Mouse (Mus musculus): Measurements from ENCODE around the gene Rarg.

Gene Rarg

GRCm38 (mm10) chr15:102257202-102258075 lies at the start of gene Rarg:
Gene Rarg (minus strand): TSS chr15:102257517.
- ATAC-seq (ENCODE audit: low TSS enrichment) = peak; percentile 32

GRCm38 (mm10) chr15:102302542-102302941 lies 45.2 kb upstream of the Rarg start:
- no peak for ATAC-seq (ENCODE audit: low TSS enrichment)

GRCm38 (mm10) chr15:102296368-102297006 lies 39.2 kb upstream of the Rarg start:
- no peak for ATAC-seq (ENCODE audit: low TSS enrichment)

GRCm38 (mm10) chr15:102295633-102296367 lies 38.5 kb upstream of the Rarg start, which contains the start of gene Espl1:
Gene Espl1 (plus strand): TSS chr15:102296266.
- peak; percentile 100 for ATAC-seq (ENCODE audit: low TSS enrichment)

DNA sequence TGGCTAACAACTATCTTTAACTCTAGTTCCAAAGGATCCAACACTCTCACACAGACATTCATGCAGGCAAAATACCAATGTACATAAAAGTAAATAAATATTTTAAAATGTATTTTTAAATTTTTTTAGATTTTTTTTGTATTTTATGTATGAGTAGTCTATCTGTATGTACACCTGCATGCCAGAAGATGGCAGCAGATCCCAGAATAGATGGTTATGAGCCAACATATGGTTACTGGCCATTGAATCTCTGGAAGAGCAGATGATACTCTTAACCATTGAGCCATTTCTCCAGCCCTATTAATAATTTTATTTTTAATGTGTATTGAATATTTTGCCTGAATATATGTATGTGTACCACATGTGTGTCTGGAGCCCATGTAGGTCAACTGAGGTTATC lies 30.1 kb upstream of the Rarg start:
- ATAC-seq (ENCODE audit: low TSS enrichment) = no peak

DNA sequence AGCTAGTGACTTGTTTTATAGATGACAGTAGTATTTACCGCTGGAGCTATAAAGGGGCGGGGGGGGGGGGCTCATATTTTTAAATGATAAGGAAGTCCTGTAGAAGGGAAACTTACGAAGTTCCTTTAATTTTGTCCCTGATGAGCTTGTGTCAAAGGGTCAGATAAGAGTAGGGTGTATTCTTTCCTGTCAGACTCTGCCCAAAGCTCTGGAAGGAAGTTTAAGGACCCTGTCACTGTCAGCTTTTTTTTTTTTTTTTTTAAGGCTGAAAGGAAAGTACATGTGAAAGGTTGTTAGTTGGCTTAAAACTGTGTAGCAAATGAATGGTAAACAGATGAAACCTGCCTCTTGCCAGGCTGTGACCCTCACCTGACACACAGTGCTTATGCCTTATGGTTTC lies 26.3 kb upstream of the Rarg start:
- no peak for ATAC-seq (ENCODE audit: low TSS enrichment)

GRCm38 (mm10) chr15:102282463-102283292 lies 25.4 kb upstream of the Rarg start:
- no peak for ATAC-seq (ENCODE audit: low TSS enrichment)

- ATAC-seq (ENCODE audit: low TSS enrichment) = no peak
These were observed 23.3 kb upstream of the Rarg start for GRCm38 (mm10) chr15:102280623-102281022.

DNA sequence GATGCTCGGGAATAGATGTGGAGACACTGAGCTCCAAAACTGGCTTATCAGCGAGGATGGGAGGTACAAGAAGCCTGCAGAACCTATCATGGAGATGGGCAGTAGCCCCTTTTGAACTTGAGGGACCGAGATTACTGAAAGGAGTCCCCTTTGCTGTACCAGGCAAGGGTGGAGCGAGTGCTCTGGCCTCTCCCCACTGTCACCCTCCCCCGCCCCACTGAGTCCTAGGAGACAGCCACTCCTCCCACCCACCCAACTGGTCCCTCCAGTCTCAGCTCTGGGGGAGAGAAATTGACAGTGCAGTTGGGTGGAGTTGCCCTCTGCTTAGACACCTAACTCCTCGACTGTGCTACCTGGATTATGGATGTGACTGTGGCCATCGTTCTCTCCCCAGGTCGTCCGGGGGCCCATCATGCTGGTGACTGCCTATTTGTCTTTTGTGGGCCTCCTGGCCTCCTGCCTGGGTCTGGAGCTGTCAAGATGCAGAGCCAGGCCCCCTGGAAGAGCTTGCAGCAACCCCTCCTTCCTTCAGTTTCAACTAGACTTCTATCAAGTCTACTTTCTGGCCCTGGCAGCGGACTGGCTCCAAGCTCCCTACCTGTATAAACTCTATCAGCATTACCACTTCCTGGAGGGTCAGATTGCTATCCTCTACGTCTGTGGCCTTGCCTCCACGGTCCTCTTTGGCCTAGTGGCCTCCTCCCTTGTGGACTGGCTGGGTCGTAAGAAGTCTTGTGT lies 22.6 kb upstream of the Rarg start:
- peak; percentile 66 for ATAC-seq (ENCODE audit: low TSS enrichment)

GRCm38 (mm10) chr15:102279092-102279782 lies 21.9 kb upstream of the Rarg start, which contains the start of gene Mfsd5:
Gene Mfsd5 (plus strand): TSS chr15:102279454.
- peak; percentile 92 for ATAC-seq (ENCODE audit: low TSS enrichment)

DNA sequence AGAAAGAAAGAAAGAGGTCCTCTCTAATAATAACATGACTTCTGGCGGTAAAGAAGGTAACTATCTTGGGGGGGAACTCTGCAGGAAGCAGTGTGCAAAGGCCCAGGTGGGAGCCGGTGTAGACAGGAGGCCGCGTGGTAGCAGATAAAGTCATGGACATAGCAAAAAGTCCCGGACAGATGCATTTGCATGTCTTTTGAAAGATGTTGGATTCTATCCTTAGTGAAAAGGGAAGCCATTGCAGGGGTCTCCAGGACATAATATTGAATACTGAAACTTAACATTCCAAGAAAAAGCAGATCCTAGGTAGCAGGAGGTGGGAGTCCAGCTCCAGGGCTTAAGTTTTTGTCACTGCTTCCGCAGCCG lies 21.4 kb upstream of the Rarg start:
- no peak for ATAC-seq (ENCODE audit: low TSS enrichment)

- no peak for ATAC-seq (ENCODE audit: low TSS enrichment)
These were observed 16.8 kb upstream of the Rarg start for GRCm38 (mm10) chr15:102273982-102274716.

DNA sequence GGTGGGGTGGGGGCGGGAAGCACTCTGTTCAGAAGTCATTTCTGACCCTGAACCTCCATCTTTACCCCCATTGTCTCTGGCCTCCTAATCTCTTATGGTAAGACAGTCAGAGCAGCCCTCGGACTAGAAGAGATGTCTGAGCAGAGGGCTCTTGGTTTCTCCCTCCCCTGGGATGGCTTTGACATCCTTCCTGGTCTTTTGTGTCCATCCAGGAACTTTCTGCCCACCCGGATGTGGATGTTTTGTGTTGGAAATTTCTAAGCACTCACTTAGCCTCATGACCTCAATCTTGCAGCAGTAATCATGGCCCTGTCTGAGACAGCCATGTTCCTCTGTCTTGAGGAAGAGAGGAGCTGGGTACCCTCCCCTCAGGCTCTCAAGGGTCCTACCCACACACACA lies 14.1 kb upstream of the Rarg start:
- no peak for ATAC-seq (ENCODE audit: low TSS enrichment)

GRCm38 (mm10) chr15:102270274-102270960 lies 13.1 kb upstream of the Rarg start, which contains the start of gene Gm9918:
Gene Gm9918 (plus strand): TSS chr15:102270563.
- ATAC-seq (ENCODE audit: low TSS enrichment) = no peak

GRCm38 (mm10) chr15:102265548-102265947 lies 8.2 kb upstream of the Rarg start:
- ATAC-seq (ENCODE audit: low TSS enrichment) = no peak

DNA sequence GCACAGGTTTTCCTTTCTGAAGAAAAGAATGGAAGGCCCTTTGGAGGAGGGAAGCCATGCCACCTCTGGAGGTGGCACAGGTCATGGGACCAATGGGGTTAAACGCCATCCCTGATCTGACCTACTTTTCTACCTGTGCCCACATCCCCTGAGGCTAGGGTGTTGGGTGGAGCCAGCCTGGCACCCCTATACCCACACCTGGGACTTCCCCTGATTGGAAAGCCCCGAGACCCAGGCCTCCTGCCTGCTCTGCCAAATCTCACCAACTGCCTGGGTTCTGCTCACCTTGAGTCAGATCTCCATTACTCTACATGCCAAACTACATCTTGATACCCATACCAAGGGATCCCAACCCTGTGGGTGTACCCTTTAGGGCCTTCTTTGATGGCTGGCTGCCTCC lies 5.7 kb upstream of the Rarg start:
- ATAC-seq (ENCODE audit: low TSS enrichment) = no peak

DNA sequence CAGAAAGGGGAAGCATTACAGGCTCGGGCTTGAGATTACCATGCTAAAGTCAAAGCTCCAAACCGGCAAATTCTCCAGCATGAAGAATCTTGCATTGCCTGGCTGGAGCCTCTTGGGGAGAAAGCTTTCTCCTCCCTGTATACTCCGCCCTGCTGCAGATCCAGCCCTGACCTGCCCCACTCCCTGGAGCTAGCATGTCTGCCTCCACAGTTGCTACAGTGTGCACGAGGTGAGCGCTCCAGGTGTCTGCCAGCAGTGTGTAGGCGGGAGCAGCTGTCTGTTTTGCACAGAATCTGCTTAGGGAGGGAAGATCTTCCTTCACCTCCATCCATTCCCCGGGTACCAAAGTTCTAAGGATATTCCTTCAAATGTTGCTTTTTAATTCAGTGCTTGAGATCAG lies 5.3 kb upstream of the Rarg start:
- peak; percentile 77 for ATAC-seq (ENCODE audit: low TSS enrichment)

DNA sequence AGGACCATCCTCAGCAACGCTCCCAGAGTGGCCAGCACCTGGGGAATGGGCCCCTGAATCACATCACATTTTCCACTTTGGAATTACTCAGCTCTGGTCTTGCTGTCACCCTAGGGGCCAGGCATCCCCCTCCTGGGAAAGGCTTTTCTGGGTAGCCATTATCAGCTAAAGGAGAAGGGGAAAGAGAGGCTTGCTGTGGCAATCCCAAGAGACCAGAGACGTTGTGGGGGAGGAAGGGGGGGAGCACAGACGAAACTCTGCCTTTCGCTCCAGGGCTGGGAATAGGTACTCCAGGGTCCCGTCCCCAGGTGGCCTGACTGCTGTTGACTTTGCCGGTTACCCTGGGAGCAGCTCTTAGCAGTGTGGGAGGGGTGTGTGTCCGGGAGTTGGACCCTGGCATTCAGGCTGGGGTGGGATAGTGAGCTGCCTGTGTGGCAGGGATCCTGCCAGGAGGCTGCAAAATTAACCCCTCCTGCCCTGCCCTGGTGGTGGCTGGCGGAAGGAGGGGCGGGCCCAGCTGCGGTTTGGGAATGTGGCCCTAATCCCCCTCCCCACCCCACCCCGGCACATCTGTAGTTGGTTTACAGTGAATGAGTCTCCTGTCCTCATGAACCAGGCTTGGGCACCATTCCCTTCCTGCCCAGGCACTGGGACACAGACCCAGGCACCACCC lies 1.4 kb upstream of the Rarg start:
- ATAC-seq (ENCODE audit: low TSS enrichment) = no peak

Data from frontal cortex, adult (tissue).